Mouse (Mus musculus) liver, embryonic 18 days (tissue): ENCODE results near the gene Zfp746. TPM values are rescaled to one million over a fixed set of nuclear protein-coding genes. Genes with fewer than 3 reads are reported as not detected.

Experiments used
- polyA plus RNA-seq: library from polyadenylated mRNA; depleted of rRNA; stranded (reverse); fragments of >200 nt; gene quantifications from 2 replicates; pipeline ENCODE4 v1.2.3, GENCODE M21; 2012; rRNA removed

The Zfp746 gene
- polyA plus RNA-seq, result 6.1 and 6.7 TPM in 2 replicates

GRCm38 (mm10) chr6:48086471-48086878, at the start of gene Zfp746:
TSS of gene Zfp746 (minus strand) at chr6:48086593.

GRCm38 (mm10) chr6:48048426-48049272, 37.7 kb downstream of the Zfp746 start, which contains the start of gene Zfp777:
TSS of gene Zfp777 (minus strand) at chr6:48048911.

Other genes starting within 250 kb of the Zfp746 start
- 2.2 and 2.3 TPM in 2 replicates for gene Zfp282, start 209.4 kb downstream of the Zfp746 start, polyA plus RNA-seq
- 4.4 and 5.0 TPM in 2 replicates for gene Zfp212, start 166.1 kb downstream of the Zfp746 start, polyA plus RNA-seq
- 4.1 and 5.3 TPM in 2 replicates for gene Zfp956, start 133.2 kb downstream of the Zfp746 start, polyA plus RNA-seq
- 2.8 and 3.0 TPM in 2 replicates for gene Zfp777, start 37.7 kb downstream of the Zfp746 start, polyA plus RNA-seq